Mouse (Mus musculus): ENCODE measurements around the gene Frmd4a. TPM values are rescaled to one million over a fixed set of nuclear protein-coding genes. Genes with fewer than 3 reads are reported as not detected.

Gene Frmd4a
- polyA plus RNA-seq, 1 experiment from 2014 or later, result 33.1 TPM

GRCm38 (mm10) chr2:4083877-4084276, 66.4 kb downstream of the Frmd4a start:
- H3K4me3 ChIP-seq, result no peak overlapping the region
- WGBS, result 72% methylated on average over 6 of the region's 6 CpGs

GRCm38 (mm10) chr2:4097601-4098000, 80.1 kb downstream of the Frmd4a start:
- Histone ChIP-seq H3K36me3 (no peaks in the 10 kb centered on the region), H3K27ac (replicated peaks) (no peak overlapping the region), H3K27me3 (ENCODE audit: low read depth, poor library complexity, severe bottlenecking) (peaks cover 78% of the 10 kb centered on the region), H3K4me3 (no peak overlapping the region), H3K9me3 (replicated peaks) (no peaks in the 10 kb centered on the region), H3K4me1 (peaks cover 15% of the 10 kb centered on the region)
- 88% methylated on average over 1 of the region's 1 CpGs for WGBS
- DNase-seq (ENCODE audit: low spot score), result no peak

More at GRCm38 (mm10) chr2:4083877-4084276, 66.4 kb downstream of the Frmd4a start:
- Histone ChIP-seq H3K27me3 (ENCODE audit: low read depth, poor library complexity, severe bottlenecking) (0 out of 2 replicates have a peak, but pooled peaks cover 9% of the 10 kb centered on the region), H3K4me1 (peaks cover 10% of the 10 kb centered on the region), H3K27ac (replicated peaks) (no peak overlapping the region), H3K36me3 (no peaks in the 10 kb centered on the region), H3K9me3 (replicated peaks) (no peaks in the 10 kb centered on the region)
- no peak for DNase-seq (ENCODE audit: low spot score)

- WGBS, result 43% methylated on average over 8 of the region's 8 CpGs
- no peak overlapping the region for H3K4me3 ChIP-seq
- H3K4me1 ChIP-seq, result peaks cover 15% of the 10 kb centered on the region
- H3K36me3 ChIP-seq, result no peaks in the 10 kb centered on the region
- H3K27ac ChIP-seq (replicated peaks), result no peak overlapping the region
- H3K9me3 ChIP-seq (replicated peaks), result no peaks in the 10 kb centered on the region
- H3K27me3 ChIP-seq (ENCODE audit: low read depth, poor library complexity, severe bottlenecking), result peaks cover 81% of the 10 kb centered on the region
- DNase-seq (ENCODE audit: low spot score), result peak; percentile 52
Observed at GRCm38 (mm10) chr2:4098948-4099776, 81.6 kb downstream of the Frmd4a start.

GRCm38 (mm10) chr2:4099777-4100104, 82.2 kb downstream of the Frmd4a start:
- H3K27me3 ChIP-seq (ENCODE audit: low read depth, poor library complexity, severe bottlenecking), result peaks cover 79% of the 10 kb centered on the region
- H3K4me1 ChIP-seq, result peaks cover 15% of the 10 kb centered on the region
- DNase-seq (ENCODE audit: low spot score), result no peak
- no peaks in the 10 kb centered on the region for H3K9me3 ChIP-seq (replicated peaks)
- no peak overlapping the region for H3K4me3 ChIP-seq
- H3K27ac ChIP-seq (replicated peaks), result no peak overlapping the region
- no peaks in the 10 kb centered on the region for H3K36me3 ChIP-seq

- Histone ChIP-seq H3K27me3 (ENCODE audit: low read depth, poor library complexity, severe bottlenecking) (peaks cover 68% of the 10 kb centered on the region), H3K36me3 (no peaks in the 10 kb centered on the region), H3K27ac (replicated peaks) (no peak overlapping the region), H3K9me3 (replicated peaks) (no peaks in the 10 kb centered on the region), H3K4me1 (peaks cover 15% of the 10 kb centered on the region), H3K4me3 (no peak overlapping the region)
- 83% methylated on average over 2 of the region's 2 CpGs for WGBS
- no peak for DNase-seq (ENCODE audit: low spot score)
Observed at GRCm38 (mm10) chr2:4101370-4101769, 83.9 kb downstream of the Frmd4a start.

- Histone ChIP-seq H3K27me3 (ENCODE audit: low read depth, poor library complexity, severe bottlenecking) (0 out of 2 replicates have a peak, but pooled peaks cover 3% of the 10 kb centered on the region), H3K9me3 (replicated peaks) (no peaks in the 10 kb centered on the region), H3K36me3 (no peaks in the 10 kb centered on the region), H3K4me1 (no peaks in the 10 kb centered on the region), H3K4me3 (no peak overlapping the region), H3K27ac (replicated peaks) (no peak overlapping the region)
- no peak for DNase-seq (ENCODE audit: low spot score)
- 77% methylated on average over 7 of the region's 7 CpGs for WGBS
Observed at GRCm38 (mm10) chr2:4113303-4113920, 95.9 kb downstream of the Frmd4a start.

- no peaks in the 10 kb centered on the region for H3K36me3 ChIP-seq
- peaks cover 5% of the 10 kb centered on the region; the same call in 1 of the 2 replicates for H3K4me1 ChIP-seq
- no peak for DNase-seq (ENCODE audit: low spot score)
- no peaks in the 10 kb centered on the region for H3K27me3 ChIP-seq (ENCODE audit: low read depth, poor library complexity, severe bottlenecking)
- no peak overlapping the region for H3K4me3 ChIP-seq
- no peaks in the 10 kb centered on the region for H3K9me3 ChIP-seq (replicated peaks)
- WGBS, result 71% methylated on average over 9 of the region's 9 CpGs
- no peak overlapping the region for H3K27ac ChIP-seq (replicated peaks)
Observed at GRCm38 (mm10) chr2:4119678-4120458, 102.4 kb downstream of the Frmd4a start.

- no peak for DNase-seq (ENCODE audit: low spot score)
- Histone ChIP-seq H3K9me3 (replicated peaks) (no peaks in the 10 kb centered on the region), H3K27me3 (ENCODE audit: low read depth, poor library complexity, severe bottlenecking) (no peaks in the 10 kb centered on the region), H3K36me3 (no peaks in the 10 kb centered on the region), H3K4me1 (no peaks in the 10 kb centered on the region), H3K27ac (replicated peaks) (no peak overlapping the region), H3K4me3 (no peak overlapping the region)
- 95% methylated on average over 4 of the region's 4 CpGs for WGBS
Observed at GRCm38 (mm10) chr2:4131216-4131615, 113.7 kb downstream of the Frmd4a start.

GRCm38 (mm10) chr2:4137493-4137892, 120.0 kb downstream of the Frmd4a start:
- Histone ChIP-seq H3K27ac (replicated peaks) (no peak overlapping the region), H3K9me3 (replicated peaks) (no peaks in the 10 kb centered on the region), H3K4me1 (peaks cover 12% of the 10 kb centered on the region), H3K36me3 (no peaks in the 10 kb centered on the region), H3K27me3 (ENCODE audit: low read depth, poor library complexity, severe bottlenecking) (no peaks in the 10 kb centered on the region), H3K4me3 (no peak overlapping the region)
- no peak for DNase-seq (ENCODE audit: low spot score)
- 88% methylated on average over 3 of the region's 3 CpGs for WGBS

- DNase-seq (ENCODE audit: low spot score), result peak; percentile 39
- Histone ChIP-seq H3K27me3 (ENCODE audit: low read depth, poor library complexity, severe bottlenecking) (no peaks in the 10 kb centered on the region), H3K4me1 (peaks cover 14% of the 10 kb centered on the region), H3K36me3 (no peaks in the 10 kb centered on the region), H3K4me3 (no peak overlapping the region), H3K9me3 (replicated peaks) (no peaks in the 10 kb centered on the region), H3K27ac (replicated peaks) (peak overlapping the region; percentile 61)
- WGBS, result 41% methylated on average over 4 of the region's 4 CpGs
Observed at GRCm38 (mm10) chr2:4142221-4142950, 124.9 kb downstream of the Frmd4a start.

GRCm38 (mm10) chr2:4144424-4144823, 126.9 kb downstream of the Frmd4a start:
- Histone ChIP-seq H3K36me3 (no peaks in the 10 kb centered on the region), H3K27me3 (ENCODE audit: low read depth, poor library complexity, severe bottlenecking) (peaks cover 10% of the 10 kb centered on the region), H3K27ac (replicated peaks) (no peak overlapping the region), H3K9me3 (replicated peaks) (no peaks in the 10 kb centered on the region), H3K4me3 (no peak overlapping the region), H3K4me1 (peaks cover 14% of the 10 kb centered on the region)
- no peak for DNase-seq (ENCODE audit: low spot score)
- WGBS, result 82% methylated on average over 4 of the region's 4 CpGs

GRCm38 (mm10) chr2:4152521-4153040, 135.1 kb downstream of the Frmd4a start:
- peaks cover 61% of the 10 kb centered on the region for H3K4me1 ChIP-seq
- DNase-seq (ENCODE audit: low spot score), result peak; percentile 54
- H3K27ac ChIP-seq (replicated peaks), result peak overlapping the region; percentile 87
- no peaks in the 10 kb centered on the region for H3K9me3 ChIP-seq (replicated peaks)
- H3K4me3 ChIP-seq, result peak overlapping the region; percentile 59
- 5% methylated on average over 14 of the region's 14 CpGs for WGBS
- H3K36me3 ChIP-seq, result no peaks in the 10 kb centered on the region
- H3K27me3 ChIP-seq (ENCODE audit: low read depth, poor library complexity, severe bottlenecking), result peaks cover 38% of the 10 kb centered on the region

Data from midbrain, embryonic 10.5 days (tissue).